ENCODE assay signal across 17 mouse cellular contexts in genomic region chr11:65065201-65065600, GRCm38 (mm10).
"Had no signal": no experiment of that assay in that cellular context is flagged by ENCODE, and none has a peak within 500 bp of the region (broad histone marks: within the 10 kb centered on the region; RNA-seq: fewer than 3 reads in every experiment).

No protein-coding gene starts in this region.

- H3K9ac ChIP-seq: lung, embryonic 14.5 days; midbrain, embryonic 13.5 days; neural tube, embryonic 12.5 days had no signal

- ATAC-seq: midbrain, embryonic 13.5 days; midbrain, embryonic 16.5 days had no signal

- H3K9me3 ChIP-seq: midbrain, embryonic 13.5 days; neural tube, embryonic 12.5 days had no signal

- H3K4me3 ChIP-seq: midbrain, embryonic 13.5 days; myocyte; neural tube, embryonic 12.5 days had no signal

- H3K4me2 ChIP-seq: lung, embryonic 14.5 days; midbrain, embryonic 11.5 days; midbrain, embryonic 13.5 days; neural tube, embryonic 12.5 days had no signal

- H3K36me3 ChIP-seq: midbrain, embryonic 13.5 days; neural tube, embryonic 12.5 days had no signal

- H3K4me1 ChIP-seq: midbrain, embryonic 13.5 days; neural tube, embryonic 12.5 days had no signal

- DNase-seq: lung, adult 18-20 months; lung, embryonic 14.5 days; lung, postnatal 10 days; lung, postnatal 4 days; retina, postnatal 1 day; right cerebral cortex, adult 18-20 months; right cerebral cortex, postnatal 25 days; right cerebral cortex, postnatal 4 days; spleen, adult 18-20 months; thymus, adult 18-20 months; thymus, postnatal 14 days; thymus, postnatal 36 days had no signal

- H3K27ac ChIP-seq: midbrain, embryonic 13.5 days; neural tube, embryonic 12.5 days had no signal

- H3K27me3 ChIP-seq: midbrain, embryonic 13.5 days; neural tube, embryonic 12.5 days had no signal
